Mouse (Mus musculus): Measurements from ENCODE around the gene Cd82. TPM values are rescaled to one million over a fixed set of nuclear protein-coding genes. Genes with fewer than 3 reads are reported as not detected.

The Cd82 gene
- polyA plus RNA-seq, 1 experiment from 2014 or later = 93.5 TPM

DNA sequence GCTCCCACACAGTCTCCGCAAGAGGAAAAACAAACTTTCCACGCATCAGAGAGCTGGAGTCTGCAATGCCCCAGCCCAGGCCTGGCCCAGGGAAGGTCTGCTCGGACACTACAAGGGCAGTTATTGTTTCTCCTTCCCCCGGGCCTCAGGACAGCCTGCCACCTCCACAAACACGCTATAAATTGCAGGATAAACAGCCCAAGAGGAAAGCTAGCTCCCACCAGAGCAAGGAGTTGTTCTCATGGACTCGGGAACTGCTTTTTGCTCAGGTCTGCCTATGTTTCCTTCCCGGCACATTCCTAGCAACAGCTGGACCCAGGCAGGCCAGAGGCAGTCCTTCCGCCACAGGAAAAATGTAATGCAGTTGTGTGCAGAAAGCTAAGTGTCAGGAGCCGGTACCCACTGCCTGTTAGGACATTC lies 23.6 kb downstream of the Cd82 start:
- no peak overlapping the region for H3K9ac ChIP-seq (ENCODE audit: low read length)
- no peak for ATAC-seq (ENCODE audit: low FRiP score, low TSS enrichment)

GRCm38 (mm10) chr2:93438335-93438734 lies 24.6 kb downstream of the Cd82 start:
- no peaks in the 10 kb centered on the region for H3K9me3 ChIP-seq (ENCODE audit: control insufficient read depth, low read length)
- 66% methylated on average over 6 of the region's 6 CpGs for WGBS
- no peak overlapping the region for H3K4me3 ChIP-seq (ENCODE audit: low read depth, low read length)
- H3K9ac ChIP-seq (ENCODE audit: low read length) = no peak overlapping the region
- no peak overlapping the region for H3K4me2 ChIP-seq (replicated peaks; ENCODE audit: low read depth)
- H3K36me3 ChIP-seq (ENCODE audit: control insufficient read depth, insufficient read depth, low read length) = no peaks in the 10 kb centered on the region; the same call in 1 of the 2 replicates
- H3K27me3 ChIP-seq (ENCODE audit: control insufficient read depth, insufficient read depth, low read length) = no peaks in the 10 kb centered on the region
- no peak for DNase-seq (ENCODE audit: low spot score)
- TF ChIP-seq EP300 (optimal IDR thresholded peaks at IDR 0.05) (no peak), CTCF (IDR thresholded peaks at IDR 0.05; ENCODE audit: low read depth) (no peak)
- ATAC-seq (ENCODE audit: low FRiP score, low TSS enrichment) = no peak
- 0 out of 2 replicates have a peak, but pooled peaks cover 6% of the 10 kb centered on the region for H3K4me1 ChIP-seq (replicated peaks; ENCODE audit: control insufficient read depth, insufficient read depth)
- no peak overlapping the region for H3K27ac ChIP-seq (replicated peaks)

More for the DNA sequence above, 23.6 kb downstream of the Cd82 start:
- H3K4me1 ChIP-seq (replicated peaks; ENCODE audit: control insufficient read depth, insufficient read depth) = 0 out of 2 replicates have a peak, but pooled peaks cover 6% of the 10 kb centered on the region
- no peaks in the 10 kb centered on the region for H3K27me3 ChIP-seq (ENCODE audit: control insufficient read depth, insufficient read depth, low read length)
- H3K27ac ChIP-seq (replicated peaks) = peak overlapping the region; percentile 75
- H3K4me3 ChIP-seq (ENCODE audit: low read depth, low read length) = no peak overlapping the region
- DNase-seq (ENCODE audit: low spot score) = no peak
- 51% methylated on average over 9 of the region's 9 CpGs for WGBS
- H3K4me2 ChIP-seq (replicated peaks; ENCODE audit: low read depth) = no peak overlapping the region
- H3K9me3 ChIP-seq (ENCODE audit: control insufficient read depth, low read length) = no peaks in the 10 kb centered on the region
- H3K36me3 ChIP-seq (ENCODE audit: control insufficient read depth, insufficient read depth, low read length) = no peaks in the 10 kb centered on the region; the same call in 1 of the 2 replicates
- TF ChIP-seq CTCF (IDR thresholded peaks at IDR 0.05; ENCODE audit: low read depth) (no peak), EP300 (optimal IDR thresholded peaks at IDR 0.05) (no peak)

GRCm38 (mm10) chr2:93435577-93435976 lies 27.4 kb downstream of the Cd82 start:
- DNase-seq (ENCODE audit: low spot score) = no peak
- ATAC-seq (ENCODE audit: low FRiP score, low TSS enrichment) = no peak
- Histone ChIP-seq H3K27ac (replicated peaks) (no peak overlapping the region), H3K36me3 (ENCODE audit: control insufficient read depth, insufficient read depth, low read length) (no peaks in the 10 kb centered on the region; the same call in 1 of the 2 replicates), H3K9ac (ENCODE audit: low read length) (no peak overlapping the region), H3K27me3 (ENCODE audit: control insufficient read depth, insufficient read depth, low read length) (no peaks in the 10 kb centered on the region), H3K9me3 (ENCODE audit: control insufficient read depth, low read length) (no peaks in the 10 kb centered on the region), H3K4me2 (replicated peaks; ENCODE audit: low read depth) (no peak overlapping the region), H3K4me1 (replicated peaks; ENCODE audit: control insufficient read depth, insufficient read depth) (peaks cover 7% of the 10 kb centered on the region; the same call in 1 of the 2 replicates), H3K4me3 (ENCODE audit: low read depth, low read length) (no peak overlapping the region)
- WGBS = 54% methylated on average over 4 of the region's 4 CpGs
- no peak for TF ChIP-seq EP300 (optimal IDR thresholded peaks at IDR 0.05)
- TF ChIP-seq CTCF (IDR thresholded peaks at IDR 0.05; ENCODE audit: low read depth) = no peak

- Histone ChIP-seq H3K27ac (replicated peaks) (no peak overlapping the region), H3K27me3 (ENCODE audit: control insufficient read depth, insufficient read depth, low read length) (no peaks in the 10 kb centered on the region), H3K4me2 (replicated peaks; ENCODE audit: low read depth) (no peak overlapping the region), H3K9me3 (ENCODE audit: control insufficient read depth, low read length) (no peaks in the 10 kb centered on the region), H3K4me3 (ENCODE audit: low read depth, low read length) (no peak overlapping the region), H3K9ac (ENCODE audit: low read length) (no peak overlapping the region), H3K4me1 (replicated peaks; ENCODE audit: control insufficient read depth, insufficient read depth) (peaks cover 5% of the 10 kb centered on the region; the same call in 1 of the 2 replicates), H3K36me3 (ENCODE audit: control insufficient read depth, insufficient read depth, low read length) (no peaks in the 10 kb centered on the region; the same call in 1 of the 2 replicates)
- TF ChIP-seq EP300 (optimal IDR thresholded peaks at IDR 0.05) = no peak
- no peak for TF ChIP-seq CTCF (IDR thresholded peaks at IDR 0.05; ENCODE audit: low read depth)
- ATAC-seq (ENCODE audit: low FRiP score, low TSS enrichment) = no peak
- DNase-seq (ENCODE audit: low spot score) = no peak
- 89% methylated on average over 3 of the region's 3 CpGs for WGBS
Measured at GRCm38 (mm10) chr2:93434896-93435295, 28.0 kb downstream of the Cd82 start.

DNA sequence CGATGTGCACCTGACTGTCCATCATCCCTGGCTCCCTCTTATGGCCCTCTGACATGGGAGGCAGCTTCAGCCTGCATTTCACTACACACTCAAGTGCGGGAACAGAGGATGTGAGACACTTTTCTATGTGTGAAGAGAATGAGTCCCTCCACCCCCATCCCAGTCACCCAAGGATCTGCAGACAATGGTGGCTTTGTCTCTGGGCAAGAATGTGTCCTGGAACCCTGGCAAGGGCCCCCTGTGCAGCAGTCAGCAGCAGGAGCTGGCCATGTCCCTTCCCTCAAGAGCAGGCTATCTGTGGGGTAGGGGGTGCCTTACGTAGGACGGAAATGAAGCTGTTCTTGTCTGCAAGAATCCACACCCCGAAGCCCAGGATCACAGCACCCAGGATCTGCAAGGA lies 29.4 kb downstream of the Cd82 start:
- no peak overlapping the region for H3K4me2 ChIP-seq (replicated peaks; ENCODE audit: low read depth)
- ATAC-seq (ENCODE audit: low FRiP score, low TSS enrichment) (no peak), DNase-seq (ENCODE audit: low spot score) (no peak)
- H3K4me1 ChIP-seq (replicated peaks; ENCODE audit: control insufficient read depth, insufficient read depth) = peaks cover 3% of the 10 kb centered on the region; the same call in 1 of the 2 replicates
- H3K36me3 ChIP-seq (ENCODE audit: control insufficient read depth, insufficient read depth, low read length) = no peaks in the 10 kb centered on the region; the same call in 1 of the 2 replicates
- no peaks in the 10 kb centered on the region for H3K27me3 ChIP-seq (ENCODE audit: control insufficient read depth, insufficient read depth, low read length)
- no peak overlapping the region for H3K27ac ChIP-seq (replicated peaks)
- 77% methylated on average over 5 of the region's 5 CpGs for WGBS
- no peaks in the 10 kb centered on the region for H3K9me3 ChIP-seq (ENCODE audit: control insufficient read depth, low read length)
- H3K9ac ChIP-seq (ENCODE audit: low read length) = no peak overlapping the region; the same call in 1 of the 2 replicates
- H3K4me3 ChIP-seq (ENCODE audit: low read depth, low read length) = no peak overlapping the region
- no peak for TF ChIP-seq CTCF (IDR thresholded peaks at IDR 0.05; ENCODE audit: low read depth)
- no peak for TF ChIP-seq EP300 (optimal IDR thresholded peaks at IDR 0.05)

- no peak overlapping the region for H3K4me2 ChIP-seq (replicated peaks; ENCODE audit: low read depth)
- peak; percentile 36 for TF ChIP-seq CTCF (IDR thresholded peaks at IDR 0.05; ENCODE audit: low read depth)
- TF ChIP-seq EP300 (optimal IDR thresholded peaks at IDR 0.05) = no peak
Measured at GRCm38 (mm10) chr2:93432600-93433389, 30.1 kb downstream of the Cd82 start.

More at GRCm38 (mm10) chr2:93432600-93433389, 30.1 kb downstream of the Cd82 start:
- DNase-seq (ENCODE audit: low spot score) = peak; percentile 65
- ATAC-seq (ENCODE audit: low FRiP score, low TSS enrichment) = peak; percentile 72
- H3K9me3 ChIP-seq (ENCODE audit: control insufficient read depth, low read length) = no peaks in the 10 kb centered on the region
- WGBS = 45% methylated on average over 6 of the region's 6 CpGs
- H3K27ac ChIP-seq (replicated peaks) = peak overlapping the region; percentile 89
- H3K9ac ChIP-seq (ENCODE audit: low read length) = no peak overlapping the region; the same call in 1 of the 2 replicates
- H3K4me3 ChIP-seq (ENCODE audit: low read depth, low read length) = no peak overlapping the region
- H3K27me3 ChIP-seq (ENCODE audit: control insufficient read depth, insufficient read depth, low read length) = no peaks in the 10 kb centered on the region
- no peaks in the 10 kb centered on the region; the same call in 1 of the 2 replicates for H3K36me3 ChIP-seq (ENCODE audit: control insufficient read depth, insufficient read depth, low read length)
- H3K4me1 ChIP-seq (replicated peaks; ENCODE audit: control insufficient read depth, insufficient read depth) = peaks cover 3% of the 10 kb centered on the region; the same call in 1 of the 2 replicates
